ENCODE assay signal across 8 mouse cellular contexts in genomic region chr1:134064296-134064831, GRCm38 (mm10). TPM values are rescaled to one million over a fixed set of nuclear protein-coding genes. Genes with fewer than 3 reads are reported as not detected.
DNase-seq lines count a peak whose midpoint lies in the region; ATAC-seq and TF ChIP-seq lines count a peak whose summit lies in the region.

No protein-coding gene starts in this region.

- no peak for TF ChIP-seq CTCF in heart, adult 2 months (IDR thresholded peaks at IDR 0.05)

- DNase-seq in heart, adult 2 months: no peak
- no peak for DNase-seq in heart, adult 11 months
- DNase-seq in thymus, postnatal 14 days: peak; percentile 57
- DNase-seq in thymus, postnatal 0 days (ENCODE audit: low spot score): no peak
- peak; percentile 60 for DNase-seq in thymus, postnatal 4 days
- no peak for DNase-seq in gastrocnemius, postnatal 10 days
- DNase-seq in cerebellum, postnatal 36 days: no peak

- H3K36me3 ChIP-seq in heart, adult 2 months (ENCODE audit: control insufficient read depth, insufficient read depth, low read length): no peaks in the 10 kb centered on the region
- H3K36me3 ChIP-seq in liver, embryonic 15.5 days (replicated peaks): no peaks in the 10 kb centered on the region

- no peak overlapping the region for H3K4me2 ChIP-seq in liver, embryonic 15.5 days

- H3K4me1 ChIP-seq in heart, adult 2 months (ENCODE audit: control insufficient read depth, insufficient read depth, low read length): peaks cover 36% of the 10 kb centered on the region
- H3K4me1 ChIP-seq in liver, embryonic 15.5 days (replicated peaks): peaks cover 92% of the 10 kb centered on the region

- H3K79me2 ChIP-seq in heart, adult 2 months (replicated peaks; ENCODE audit: control insufficient read depth, insufficient read depth, low read length): no peaks in the 10 kb centered on the region

- TF ChIP-seq EP300 in heart, adult 2 months (IDR thresholded peaks at IDR 0.05; ENCODE audit: insufficient read depth, low read depth, low read length): no peak

- no peaks in the 10 kb centered on the region for H3K9me3 ChIP-seq in liver, embryonic 15.5 days (replicated peaks)

- 92% methylated on average over 2 of the region's 2 CpGs for WGBS in heart, adult 2 months
- WGBS in liver, embryonic 15.5 days (ENCODE audit: insufficient replicate concordance): 75% methylated on average over 2 of the region's 2 CpGs

- no peak overlapping the region for H3K9ac ChIP-seq in heart, adult 2 months (ENCODE audit: low read depth, low read length)
- no peak overlapping the region for H3K9ac ChIP-seq in liver, embryonic 15.5 days

- TF ChIP-seq POLR2A in heart, adult 2 months (IDR thresholded peaks at IDR 0.05; ENCODE audit: insufficient read depth, low read depth, low read length): no peak

- no peak for ATAC-seq in liver, embryonic 15.5 days (ENCODE audit: insufficient read depth)

- peak overlapping the region; percentile 98 for H3K27ac ChIP-seq in heart, adult 2 months
- H3K27ac ChIP-seq in liver, embryonic 15.5 days (replicated peaks): peak overlapping the region; percentile 79

- intact Hi-C loops in heart, adult 2 months (cut with DNase I): no loop called here

- no peak overlapping the region for H3K4me3 ChIP-seq in heart, adult 2 months
- no peak overlapping the region for H3K4me3 ChIP-seq in liver, embryonic 15.5 days (replicated peaks)

- H3K27me3 ChIP-seq in heart, adult 2 months (ENCODE audit: control insufficient read depth, insufficient read depth, low read length): no peaks in the 10 kb centered on the region
- peaks cover 76% of the 10 kb centered on the region for H3K27me3 ChIP-seq in liver, embryonic 15.5 days

RNA-seq across cellular contexts. Expression of gene Btg2, which starts 14.6 kb away (rescaled TPM):
- total RNA-seq in heart, adult 2 months (2021): 10 to 100 TPM; 29.9 to 31.0 TPM
- 33.5 and 35.9 TPM in 2 replicates for polyA plus RNA-seq in heart, adult 2 months (2012; rRNA removed)
- 315 and 335 TPM in 2 replicates for polyA plus RNA-seq in thymus, postnatal 0 days (2015; fragmentation: Nextera tagmentation; extraction: Ambion mirVana)
- 103 and 108 TPM in 2 replicates for polyA plus RNA-seq in liver, embryonic 15.5 days (2015; fragmentation: Nextera tagmentation; extraction: Ambion mirVana)
- 10 to 100 TPM; 25.0 to 30.4 TPM for total RNA-seq in gastrocnemius, postnatal 10 days (2021)

RNA-seq across cellular contexts. Expression of gene Fmod, which starts 27.3 kb away (rescaled TPM):
- 1 to 10 TPM; 9.3 to 9.4 TPM for total RNA-seq in heart, adult 2 months (2021)
- polyA plus RNA-seq in heart, adult 2 months (2012; rRNA removed): 14.5 and 17.0 TPM in 2 replicates
- polyA plus RNA-seq in thymus, postnatal 0 days (2015; fragmentation: Nextera tagmentation; extraction: Ambion mirVana): 0.32 and 0.40 TPM in 2 replicates
- 2.6 and 3.3 TPM in 2 replicates for polyA plus RNA-seq in liver, embryonic 15.5 days (2015; fragmentation: Nextera tagmentation; extraction: Ambion mirVana)
- 100 to 1,000 TPM; 214 to 221 TPM for total RNA-seq in gastrocnemius, postnatal 10 days (2021)

RNA-seq across cellular contexts. Expression of gene Chit1, which starts 46.7 kb away (rescaled TPM):
- total RNA-seq in heart, adult 2 months (2021): not detected
- polyA plus RNA-seq in heart, adult 2 months (2012; rRNA removed): 0.16 TPM in 1 of 2 replicates, not detected in the other
- polyA plus RNA-seq in thymus, postnatal 0 days (2015; fragmentation: Nextera tagmentation; extraction: Ambion mirVana): 0.72 and 1.1 TPM in 2 replicates
- 0.07 and 0.20 TPM in 2 replicates for polyA plus RNA-seq in liver, embryonic 15.5 days (2015; fragmentation: Nextera tagmentation; extraction: Ambion mirVana)
- under 1 TPM in 1 of 2 experiments, not detected in 1; 0.16 TPM for total RNA-seq in gastrocnemius, postnatal 10 days (2021)

Comparison
In these comparisons a context has a peak if more than half of its experiments do, and no peak if none do; other contexts are left out.
1. DNase-seq: peak in thymus, postnatal 14 days (single experiment) and thymus, postnatal 4 days (single experiment); none in heart, adult 2 months (0 of 2), heart, adult 11 months (single experiment), thymus, postnatal 0 days (single experiment), gastrocnemius, postnatal 10 days (single experiment) and cerebellum, postnatal 36 days (0 of 2).